Mouse (Mus musculus) embryonic fibroblast, embryonic 13.5 days (primary cell): ENCODE measurements around the gene Sox2. TPM values are rescaled to one million over a fixed set of nuclear protein-coding genes. Genes with fewer than 3 reads are reported as not detected.

Source experiments
- H3K27ac ChIP-seq: 2 replicates; pipeline ENCODE4 v1.5.1; 2012; ENCODE audit warnings: low read length, control low read depth, inconsistent platforms; ENCODE audit not compliant: insufficient read depth
- H3K4me1 ChIP-seq: 2 replicates; pipeline ENCODE4 v1.6.1; 2011; ENCODE audit warnings: low read length; ENCODE audit not compliant: control insufficient read depth, insufficient read depth
- H3K4me3 ChIP-seq: 2 replicates; pipeline ENCODE4 v1.5.1; 2011; ENCODE audit warnings: mild to moderate bottlenecking, control low read depth, low read length; ENCODE audit not compliant: insufficient read depth
- CTCF ChIP-seq: IDR thresholded peaks from 2 replicates; pipeline ENCODE4 v1.5.1; 2011; ENCODE audit warnings: mild to moderate bottlenecking, control low read depth, low read length, moderate library complexity, borderline replicate concordance; ENCODE audit not compliant: insufficient read depth
- POLR2A ChIP-seq: IDR thresholded peaks from 2 replicates; pipeline ENCODE4 v1.6.1; 2011; ENCODE audit warnings: low read depth, mild to moderate bottlenecking, control low read depth, low read length, moderate library complexity
- polyA plus RNA-seq: library from polyadenylated mRNA; stranded (reverse); fragments of >200 nt; gene quantifications from 2 replicates; pipeline ENCODE4 v1.2.4, GENCODE M21; 2011; ENCODE audit warnings: low read depth; ENCODE audit not compliant: missing spikeins, insufficient read length

Sox2 gene
- polyA plus RNA-seq, 1 experiment = 0.84 TPM

GRCm38 (mm10) chr3:34636958-34637357 is 13.2 kb upstream of the Sox2 start:
- no peak overlapping the region for H3K4me3 ChIP-seq
- TF ChIP-seq POLR2A = no peak
- TF ChIP-seq CTCF = no peak
- no peak overlapping the region for H3K27ac ChIP-seq
- no peaks in the 10 kb centered on the region for H3K4me1 ChIP-seq

- Histone ChIP-seq H3K4me3 (no peak overlapping the region), H3K27ac (no peak overlapping the region), H3K4me1 (no peaks in the 10 kb centered on the region)
- TF ChIP-seq POLR2A (no peak), CTCF (no peak)
Measured at GRCm38 (mm10) chr3:34637481-34637880, 12.7 kb upstream of the Sox2 start.

- no peak overlapping the region for H3K27ac ChIP-seq
- no peaks in the 10 kb centered on the region for H3K4me1 ChIP-seq
- H3K4me3 ChIP-seq = no peak overlapping the region
- TF ChIP-seq POLR2A (no peak), CTCF (no peak)
Measured at GRCm38 (mm10) chr3:34637926-34638325, 12.3 kb upstream of the Sox2 start.

GRCm38 (mm10) chr3:34638344-34638743 is 11.9 kb upstream of the Sox2 start:
- TF ChIP-seq CTCF (no peak), POLR2A (no peak)
- H3K27ac ChIP-seq = no peak overlapping the region
- H3K4me3 ChIP-seq = no peak overlapping the region
- no peaks in the 10 kb centered on the region for H3K4me1 ChIP-seq

- no peak overlapping the region for H3K4me3 ChIP-seq
- TF ChIP-seq CTCF (peak; percentile 40; the same call in 1 of the 2 replicates), POLR2A (no peak)
- no peaks in the 10 kb centered on the region for H3K4me1 ChIP-seq
- H3K27ac ChIP-seq = no peak overlapping the region
Measured at GRCm38 (mm10) chr3:34639031-34639872, 11.0 kb upstream of the Sox2 start.

GRCm38 (mm10) chr3:34639873-34640270 is 10.3 kb upstream of the Sox2 start:
- Histone ChIP-seq H3K27ac (no peak overlapping the region), H3K4me1 (no peaks in the 10 kb centered on the region), H3K4me3 (no peak overlapping the region)
- TF ChIP-seq CTCF = no peak
- no peak for TF ChIP-seq POLR2A

- Histone ChIP-seq H3K4me3 (no peak overlapping the region), H3K27ac (no peak overlapping the region), H3K4me1 (no peaks in the 10 kb centered on the region)
- TF ChIP-seq CTCF (no peak), POLR2A (no peak)
Measured at GRCm38 (mm10) chr3:34640276-34640675, 9.9 kb upstream of the Sox2 start.

GRCm38 (mm10) chr3:34640690-34641600 is 9.3 kb upstream of the Sox2 start:
- Histone ChIP-seq H3K27ac (no peak overlapping the region), H3K4me3 (no peak overlapping the region), H3K4me1 (no peaks in the 10 kb centered on the region)
- no peak for TF ChIP-seq POLR2A
- peak; percentile 58; the same call in 1 of the 2 replicates for TF ChIP-seq CTCF

- Histone ChIP-seq H3K27ac (no peak overlapping the region), H3K4me1 (no peaks in the 10 kb centered on the region), H3K4me3 (no peak overlapping the region)
- TF ChIP-seq POLR2A = no peak
Measured at GRCm38 (mm10) chr3:34641756-34642497, 8.3 kb upstream of the Sox2 start.
